Mouse (Mus musculus) heart, embryonic 16.5 days (tissue): Measurements from ENCODE around the gene Ccdc13. TPM values are rescaled to one million over a fixed set of nuclear protein-coding genes. Genes with fewer than 3 reads are reported as not detected.

ENCODE experiments used
- ATAC-seq: fragments of 200-750 bp; cut with Nextera tagmentation; replicated peaks from 2 replicates; pipeline ENCODE4 v1.8.0; 2017; ENCODE audit warnings: moderate number of reproducible peaks; ENCODE audit not compliant: insufficient read depth, low FRiP score; ENCODE audit errors: extremely low read depth
- H3K27ac ChIP-seq: fragments of 300-500 bp; sonication (generic); 2 replicates; pipeline ENCODE4 v1.5.1; 2014; ENCODE audit warnings: mild to moderate bottlenecking, low read length, control low read depth, moderate library complexity
- H3K27me3 ChIP-seq: fragments of 300-500 bp; sonication (generic); 2 replicates; pipeline ENCODE4 v1.6.1; 2014; ENCODE audit warnings: low read length, mixed read lengths; ENCODE audit not compliant: control insufficient read depth, insufficient read depth
- H3K36me3 ChIP-seq: fragments of 300-500 bp; sonication (generic); 2 replicates; pipeline ENCODE4 v1.6.1; 2014; ENCODE audit not compliant: control insufficient read depth, insufficient read depth
- H3K4me1 ChIP-seq: fragments of 300-500 bp; sonication (generic); 2 replicates; pipeline ENCODE4 v1.6.1; 2014; ENCODE audit warnings: low read length, mixed read lengths; ENCODE audit not compliant: control insufficient read depth, insufficient read depth
- H3K4me2 ChIP-seq: fragments of 300-500 bp; sonication (generic); 2 replicates; pipeline ENCODE4 v1.6.1; 2014; ENCODE audit warnings: low read depth, mild to moderate bottlenecking, control low read depth, low read length
- H3K4me3 ChIP-seq: fragments of 300-500 bp; sonication (generic); 2 replicates; pipeline ENCODE4 v1.5.1; 2014; ENCODE audit warnings: mild to moderate bottlenecking, control low read depth, low read length
- H3K9ac ChIP-seq: fragments of 300-500 bp; sonication (generic); 2 replicates; pipeline ENCODE4 v1.6.1; 2014; ENCODE audit warnings: low read length, control low read depth
- H3K9me3 ChIP-seq: fragments of 300-500 bp; sonication (generic); replicated peaks from 2 replicates; pipeline ENCODE4 v1.6.1; 2016; ENCODE audit warnings: low read length; ENCODE audit not compliant: control insufficient read depth
- WGBS: fragments of 180-500 bp; shearing (Covaris S2); extraction: QIAGEN DNeasy Blood & Tissue Kit; methylation state at CpG from one replicate; pipeline ENCODE4 v1.1.7; 2014; 5-methylcytosine and 5-hydroxymethylcytosine counted together
- polyA plus RNA-seq: library from polyadenylated mRNA; unstranded; fragments of >200 nt; fragmentation: Nextera tagmentation; extraction: Ambion mirVana; gene quantifications from 2 replicates; pipeline ENCODE4 v1.2.1, GENCODE M21; 2015

Gene Ccdc13
- polyA plus RNA-seq, 1 experiment from 2014 or later, result 0.42 TPM

GRCm38 (mm10) chr9:121856649-121857416 lies 17.6 kb upstream of the Ccdc13 start:
- Histone ChIP-seq H3K4me1 (peaks cover 16% of the 10 kb centered on the region), H3K4me3 (peak overlapping the region; percentile 89), H3K9me3 (no peaks in the 10 kb centered on the region), H3K4me2 (peak overlapping the region; percentile 75), H3K36me3 (no peaks in the 10 kb centered on the region; the same call in none of the 2 replicates), H3K9ac (peak overlapping the region; percentile 94), H3K27ac (peak overlapping the region; percentile 98), H3K27me3 (no peaks in the 10 kb centered on the region)
- peak; percentile 25 for ATAC-seq
- WGBS, result 1% methylated on average over 39 of the region's 39 CpGs

GRCm38 (mm10) chr9:121854246-121854645 lies 15.0 kb upstream of the Ccdc13 start:
- no peak overlapping the region for H3K4me2 ChIP-seq
- 98% methylated on average over 3 of the region's 3 CpGs for WGBS
- H3K27me3 ChIP-seq, result no peaks in the 10 kb centered on the region
- H3K9ac ChIP-seq, result no peak overlapping the region
- H3K9me3 ChIP-seq, result no peaks in the 10 kb centered on the region
- peaks cover 9% of the 10 kb centered on the region for H3K36me3 ChIP-seq
- ATAC-seq, result no peak
- H3K4me3 ChIP-seq, result no peak overlapping the region
- no peak overlapping the region for H3K27ac ChIP-seq
- H3K4me1 ChIP-seq, result peaks cover 16% of the 10 kb centered on the region

GRCm38 (mm10) chr9:121847842-121848241 lies 8.6 kb upstream of the Ccdc13 start:
- Histone ChIP-seq H3K4me2 (no peak overlapping the region), H3K27me3 (no peaks in the 10 kb centered on the region), H3K9ac (no peak overlapping the region), H3K4me1 (no peaks in the 10 kb centered on the region), H3K9me3 (peaks cover 6% of the 10 kb centered on the region), H3K27ac (no peak overlapping the region), H3K4me3 (no peak overlapping the region), H3K36me3 (peaks cover 18% of the 10 kb centered on the region)
- no peak for ATAC-seq
- WGBS, result 71% methylated on average over 5 of the region's 5 CpGs

- no peaks in the 10 kb centered on the region for H3K27me3 ChIP-seq
- peaks cover 6% of the 10 kb centered on the region for H3K9me3 ChIP-seq
- no peaks in the 10 kb centered on the region for H3K4me1 ChIP-seq
- H3K36me3 ChIP-seq, result peaks cover 18% of the 10 kb centered on the region
- 87% methylated on average over 4 of the region's 4 CpGs for WGBS
- no peak overlapping the region for H3K4me3 ChIP-seq
- no peak overlapping the region for H3K27ac ChIP-seq
- ATAC-seq, result no peak
- H3K9ac ChIP-seq, result no peak overlapping the region
- no peak overlapping the region for H3K4me2 ChIP-seq
These were observed 7.9 kb upstream of the Ccdc13 start for GRCm38 (mm10) chr9:121847138-121847537.

- H3K27ac ChIP-seq, result no peak overlapping the region
- H3K4me1 ChIP-seq, result no peaks in the 10 kb centered on the region
- peaks cover 6% of the 10 kb centered on the region for H3K9me3 ChIP-seq
- H3K4me2 ChIP-seq, result no peak overlapping the region
- no peak overlapping the region for H3K9ac ChIP-seq
- WGBS, result 42% methylated on average over 10 of the region's 10 CpGs
- no peak overlapping the region for H3K4me3 ChIP-seq
- no peak for ATAC-seq
- H3K36me3 ChIP-seq, result peaks cover 16% of the 10 kb centered on the region; the same call in 1 of the 2 replicates
- H3K27me3 ChIP-seq, result no peaks in the 10 kb centered on the region
These were observed 7.4 kb upstream of the Ccdc13 start for GRCm38 (mm10) chr9:121846526-121847118.

- Histone ChIP-seq H3K27ac (no peak overlapping the region), H3K27me3 (no peaks in the 10 kb centered on the region), H3K36me3 (no peaks in the 10 kb centered on the region), H3K4me2 (no peak overlapping the region), H3K4me1 (no peaks in the 10 kb centered on the region), H3K9ac (no peak overlapping the region), H3K4me3 (no peak overlapping the region), H3K9me3 (peaks cover 6% of the 10 kb centered on the region)
- WGBS, result 90% methylated on average over 2 of the region's 2 CpGs
- ATAC-seq, result no peak
These were observed 3.7 kb upstream of the Ccdc13 start for GRCm38 (mm10) chr9:121842914-121843313.

- 36% methylated on average over 7 of the region's 7 CpGs for WGBS
- no peak for ATAC-seq
- Histone ChIP-seq H3K4me1 (no peaks in the 10 kb centered on the region), H3K27me3 (no peaks in the 10 kb centered on the region), H3K36me3 (no peaks in the 10 kb centered on the region), H3K4me2 (peak overlapping the region; percentile 96), H3K4me3 (peak overlapping the region; percentile 61), H3K9me3 (peaks cover 9% of the 10 kb centered on the region), H3K27ac (no peak overlapping the region), H3K9ac (peak overlapping the region; percentile 67)
These were observed 333 bp upstream of the Ccdc13 start for GRCm38 (mm10) chr9:121839622-121839965.

- no peaks in the 10 kb centered on the region for H3K4me1 ChIP-seq
- H3K4me3 ChIP-seq, result no peak overlapping the region
- H3K4me2 ChIP-seq, result no peak overlapping the region
- H3K9ac ChIP-seq, result no peak overlapping the region
- H3K36me3 ChIP-seq, result no peaks in the 10 kb centered on the region
- no peak for ATAC-seq
- H3K27ac ChIP-seq, result no peak overlapping the region
- no peaks in the 10 kb centered on the region for H3K27me3 ChIP-seq
- WGBS, result 80% methylated on average over 6 of the region's 6 CpGs
- H3K9me3 ChIP-seq, result peaks cover 4% of the 10 kb centered on the region
These were observed 1.3 kb downstream of the Ccdc13 start for GRCm38 (mm10) chr9:121838008-121838407.

- Histone ChIP-seq H3K9ac (no peak overlapping the region), H3K27me3 (no peaks in the 10 kb centered on the region), H3K27ac (no peak overlapping the region), H3K4me1 (no peaks in the 10 kb centered on the region), H3K4me3 (no peak overlapping the region), H3K4me2 (no peak overlapping the region), H3K36me3 (no peaks in the 10 kb centered on the region), H3K9me3 (peaks cover 3% of the 10 kb centered on the region)
- WGBS, result 70% methylated on average over 11 of the region's 11 CpGs
- ATAC-seq, result no peak
These were observed 5.4 kb downstream of the Ccdc13 start for GRCm38 (mm10) chr9:121833825-121834224.
